Mouse (Mus musculus) liver, adult 2 months (tissue): ENCODE results near the gene Pcid2. TPM values are rescaled to one million over a fixed set of nuclear protein-coding genes. Genes with fewer than 3 reads are reported as not detected.

Experiments
- DNase-seq: peaks from one replicate; pipeline ENCODE4 v3.0.0-alpha.2; 2011; ENCODE audit warnings: low read depth, low spot score; ENCODE audit errors: extremely low read depth
- H3K27ac ChIP-seq: fragments of 200-500 bp; replicated peaks from 2 replicates; pipeline ENCODE4 v1.5.1; 2012; ENCODE audit warnings: low read depth, mild to moderate bottlenecking, control low read depth, inconsistent platforms, low read length; ENCODE audit not compliant: insufficient read depth
- H3K27me3 ChIP-seq: fragments of 200-500 bp; 2 replicates; pipeline ENCODE4 v1.6.1; 2012; ENCODE audit warnings: mild to moderate bottlenecking, moderate library complexity, low read length, inconsistent platforms; ENCODE audit not compliant: control insufficient read depth, insufficient read depth
- H3K36me3 ChIP-seq: fragments of 200-500 bp; 2 replicates; pipeline ENCODE4 v1.6.1; 2012; ENCODE audit warnings: low read length, inconsistent platforms; ENCODE audit not compliant: control insufficient read depth, insufficient read depth
- H3K4me1 ChIP-seq: fragments of 200-500 bp; 2 replicates; pipeline ENCODE4 v1.6.1; 2011; ENCODE audit warnings: low read length; ENCODE audit not compliant: control insufficient read depth, insufficient read depth
- H3K4me3 ChIP-seq: fragments of 200-500 bp; 2 replicates; pipeline ENCODE4 v1.5.1; 2011; ENCODE audit warnings: low read depth, mild to moderate bottlenecking, control low read depth, low read length, moderate library complexity; ENCODE audit not compliant: insufficient read depth
- H3K79me2 ChIP-seq: fragments of 200-500 bp; 2 replicates; pipeline ENCODE4 v1.6.1; 2012; ENCODE audit warnings: inconsistent platforms, mild to moderate bottlenecking, low read length, moderate library complexity; ENCODE audit not compliant: control insufficient read depth, insufficient read depth
- H3K9ac ChIP-seq: fragments of 200-500 bp; 2 replicates; pipeline ENCODE4 v1.6.1; 2012; ENCODE audit warnings: low read depth, mild to moderate bottlenecking, control low read depth, inconsistent platforms, low read length
- CTCF ChIP-seq: fragments of 200-500 bp; IDR thresholded peaks from 2 replicates; pipeline ENCODE4 v1.5.1; 2011; ENCODE audit warnings: low read depth, low read length, control low read depth
- POLR2A ChIP-seq: fragments of 200-500 bp; IDR thresholded peaks from 2 replicates; pipeline ENCODE4 v1.6.1; 2011; ENCODE audit warnings: low read length, control low read depth; ENCODE audit not compliant: insufficient read depth; ENCODE audit errors: extremely low read depth
- WGBS: fragments of 180-500 bp; shearing (Covaris S2); methylation state at CpG from one replicate; pipeline ENCODE4 v1.1.7; 2018; 5-methylcytosine and 5-hydroxymethylcytosine counted together
- polyA plus RNA-seq: library from polyadenylated mRNA; depleted of rRNA; stranded (reverse); fragments of >200 nt; gene quantifications from 2 replicates; pipeline ENCODE4 v1.2.3, GENCODE M21; 2012; rRNA removed
- total RNA-seq: library from RNA; depleted of rRNA; stranded (reverse); fragments of >200 nt; gene quantifications from 2 replicates; pipeline ENCODE4 v1.2.3, GENCODE M21; 2014; rRNA removed

The Pcid2 gene
- 7.0 and 11.2 TPM in 2 replicates for total RNA-seq
- polyA plus RNA-seq = 11.6 and 12.2 TPM in 2 replicates

DNA sequence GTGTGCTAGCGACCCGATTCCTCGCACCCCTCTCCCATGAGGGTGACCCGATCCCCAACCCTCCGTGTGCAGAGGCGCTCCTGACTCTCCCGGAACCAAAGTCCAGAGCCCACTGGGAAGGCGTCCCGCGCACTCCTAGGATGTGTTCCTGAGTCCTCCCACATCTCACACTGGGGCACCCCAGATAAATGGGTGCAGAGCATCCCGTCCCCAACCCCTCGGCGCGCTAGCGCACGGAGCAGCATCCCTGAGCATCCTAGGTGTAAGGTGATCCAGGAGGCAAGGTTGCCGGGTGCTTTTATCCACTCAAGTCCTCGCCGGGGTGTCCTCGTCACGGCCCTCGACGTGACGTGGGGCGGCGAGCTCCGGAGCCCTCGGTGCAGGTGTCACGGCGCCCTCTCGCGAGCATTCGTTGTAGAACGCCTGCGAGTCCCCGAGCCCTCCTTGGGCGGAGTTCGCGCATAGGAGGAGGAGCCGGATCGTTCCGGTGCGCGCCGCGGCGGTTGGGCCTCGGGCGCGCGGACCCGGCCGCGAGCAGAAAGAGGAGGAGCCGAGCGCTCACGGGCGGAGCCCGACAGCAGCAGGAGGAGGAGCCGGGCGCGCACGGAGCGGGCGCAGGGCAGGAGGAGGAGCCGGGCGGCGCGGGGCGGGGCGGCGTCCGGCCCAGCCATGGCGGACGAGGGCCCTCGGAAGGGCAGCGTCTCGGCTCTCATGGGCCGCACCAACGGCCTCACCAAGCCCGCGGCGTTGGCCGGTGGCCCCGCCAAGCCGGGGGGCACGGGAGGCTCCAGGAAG lies at the start of gene Pcid2, which contains the start of gene Cul4a:
TSS of gene Pcid2 (minus strand) at position 373 of the 795 bp plus-strand sequence.
TSS of gene Cul4a (plus strand) at position 535 of the 795 bp plus-strand sequence.
- TF ChIP-seq CTCF (peak; percentile 71), POLR2A (peak; percentile 87)
- Histone ChIP-seq H3K79me2 (peaks cover 44% of the 10 kb centered on the region), H3K27ac (peak within 1 kb of the TSS; percentile 98), H3K4me3 (peak within 1 kb of the TSS; percentile 97), H3K36me3 (peaks cover 2% of the 10 kb centered on the region), H3K4me1 (peaks cover 16% of the 10 kb centered on the region), H3K9ac (peak within 1 kb of the TSS; percentile 99), H3K27me3 (no peaks in the 10 kb centered on the region)
- DNase-seq = peak; percentile 84
- WGBS = under 1% methylated on average over 80 of the region's 87 CpGs

DNA sequence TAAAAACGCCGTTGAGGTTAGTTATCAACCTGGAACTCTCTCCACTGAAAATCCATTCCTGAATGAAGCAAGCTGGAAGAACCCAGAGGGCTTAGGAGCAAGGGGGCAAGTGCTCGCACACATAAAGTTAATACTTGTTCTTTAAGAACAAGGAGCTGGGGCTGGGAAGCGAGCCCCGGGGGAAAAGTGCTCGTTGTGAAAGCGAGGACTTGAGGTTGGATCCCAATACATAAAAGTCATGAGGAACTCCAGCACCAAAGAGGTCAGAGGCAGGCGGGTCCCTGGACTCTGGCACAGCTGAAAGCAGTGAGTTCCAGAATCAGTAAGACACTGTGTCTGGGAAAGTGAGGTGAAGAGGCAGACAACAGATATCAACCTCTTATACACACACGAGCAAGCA lies 48.8 kb upstream of the Pcid2 start:
- TF ChIP-seq POLR2A (no peak), CTCF (no peak)
- Histone ChIP-seq H3K27me3 (no peaks in the 10 kb centered on the region), H3K36me3 (peaks cover under 1% of the 10 kb centered on the region), H3K4me1 (peaks cover 3% of the 10 kb centered on the region; the same call in 1 of the 2 replicates), H3K9ac (no peak overlapping the region), H3K79me2 (0 out of 2 replicates have a peak, but pooled peaks cover under 1% of the 10 kb centered on the region), H3K27ac (no peak overlapping the region), H3K4me3 (no peak overlapping the region)
- no peak for DNase-seq
- 83% methylated on average over 9 of the region's 9 CpGs for WGBS

DNA sequence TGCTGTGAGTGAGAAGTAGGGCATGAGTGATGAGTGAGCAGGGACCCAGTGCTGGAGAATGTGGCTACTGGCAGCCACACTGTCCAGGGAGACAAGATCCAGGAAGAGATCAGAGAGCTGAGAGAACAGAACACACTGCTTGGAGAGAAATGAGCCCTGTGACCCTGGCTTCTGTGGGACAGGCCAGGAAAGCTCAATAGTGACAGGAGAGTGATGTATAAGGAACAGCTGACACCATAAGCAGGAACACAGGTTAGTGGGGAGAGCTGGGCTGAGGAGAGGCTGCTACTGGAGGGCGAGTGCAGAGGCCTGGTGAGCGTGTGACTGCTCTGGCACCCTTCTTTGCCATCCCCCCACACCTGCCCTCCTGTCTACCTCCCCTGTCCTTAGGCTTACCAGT lies 45.7 kb upstream of the Pcid2 start:
- no peaks in the 10 kb centered on the region for H3K79me2 ChIP-seq
- no peak overlapping the region for H3K27ac ChIP-seq
- TF ChIP-seq POLR2A (no peak), CTCF (no peak)
- H3K4me1 ChIP-seq = no peaks in the 10 kb centered on the region
- WGBS = 84% methylated on average over 2 of the region's 2 CpGs
- DNase-seq = no peak
- no peak overlapping the region for H3K4me3 ChIP-seq
- no peak overlapping the region for H3K9ac ChIP-seq
- peaks cover 25% of the 10 kb centered on the region for H3K36me3 ChIP-seq
- H3K27me3 ChIP-seq = no peaks in the 10 kb centered on the region

DNA sequence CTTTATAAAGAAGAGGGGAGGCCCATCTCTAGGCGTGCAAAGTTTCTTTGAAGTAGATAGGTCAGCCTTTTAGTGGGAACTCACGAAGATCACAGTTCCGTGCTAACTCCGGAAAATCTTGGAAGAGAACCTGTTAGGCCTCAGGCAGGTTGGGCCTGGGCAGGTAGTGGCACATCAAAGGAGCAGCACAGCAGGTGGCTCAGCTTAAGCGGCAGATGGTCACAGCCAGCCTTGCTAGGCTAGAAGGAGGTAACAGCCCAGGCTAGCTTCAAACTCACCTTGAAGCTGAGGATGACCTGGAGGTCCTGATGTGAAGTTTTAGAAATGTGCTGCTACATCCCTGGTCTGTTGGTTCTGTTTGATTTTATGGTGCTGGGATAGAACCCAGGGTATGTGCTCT lies 44.6 kb upstream of the Pcid2 start:
- Histone ChIP-seq H3K36me3 (peaks cover 32% of the 10 kb centered on the region), H3K27ac (no peak overlapping the region), H3K4me3 (no peak overlapping the region), H3K79me2 (no peaks in the 10 kb centered on the region), H3K4me1 (no peaks in the 10 kb centered on the region), H3K9ac (no peak overlapping the region), H3K27me3 (no peaks in the 10 kb centered on the region)
- TF ChIP-seq CTCF (no peak), POLR2A (no peak)
- WGBS = 92% methylated on average over 5 of the region's 5 CpGs
- no peak for DNase-seq

DNA sequence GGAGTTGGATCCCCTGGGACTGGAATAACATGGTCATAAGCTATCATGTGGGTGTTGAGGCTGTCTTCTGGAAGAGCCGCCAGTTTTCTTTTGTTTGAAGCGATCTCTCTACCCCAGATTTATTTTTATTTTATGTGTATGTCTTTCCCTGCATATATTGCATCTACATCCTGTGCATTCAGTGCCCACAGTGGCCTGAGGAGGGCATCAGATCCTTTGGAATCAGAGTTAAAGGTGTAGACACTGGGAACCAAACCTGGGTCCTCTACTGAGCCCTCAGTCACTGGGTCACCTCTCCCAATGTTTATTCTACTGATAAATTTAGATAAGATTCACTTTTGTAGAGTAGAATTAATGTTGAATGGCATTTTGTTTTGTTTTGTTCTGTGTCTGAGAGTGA lies 44.0 kb upstream of the Pcid2 start:
- Histone ChIP-seq H3K4me1 (no peaks in the 10 kb centered on the region), H3K79me2 (no peaks in the 10 kb centered on the region), H3K9ac (no peak overlapping the region), H3K36me3 (peaks cover 36% of the 10 kb centered on the region), H3K4me3 (no peak overlapping the region), H3K27me3 (no peaks in the 10 kb centered on the region), H3K27ac (no peak overlapping the region)
- TF ChIP-seq POLR2A (no peak), CTCF (no peak; the same call in 1 of the 2 replicates)
- DNase-seq = no peak
- WGBS = 95% methylated on average over 2 of the region's 2 CpGs

DNA sequence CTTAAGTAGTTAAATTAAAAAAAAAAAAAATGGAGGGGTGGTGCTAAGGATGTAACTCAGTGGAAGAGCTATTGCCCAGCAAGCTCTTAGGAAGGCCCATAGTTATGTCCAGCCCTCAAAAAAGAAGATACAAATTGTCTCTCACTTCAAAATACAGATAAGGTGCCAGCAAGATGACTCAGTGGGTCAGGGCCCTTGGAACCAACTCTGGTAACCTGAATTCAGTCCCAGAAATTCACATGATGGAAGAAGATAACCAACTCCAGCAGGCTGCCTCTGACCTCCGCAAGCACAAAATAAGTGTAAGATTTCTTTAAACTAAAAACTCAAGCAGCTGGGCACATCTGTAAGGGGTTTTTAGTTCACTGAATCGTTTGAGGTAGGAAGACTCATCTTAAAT lies 43.2 kb upstream of the Pcid2 start:
- H3K36me3 ChIP-seq = peaks cover 42% of the 10 kb centered on the region
- no peak for TF ChIP-seq POLR2A
- no peak for TF ChIP-seq CTCF
- H3K79me2 ChIP-seq = no peaks in the 10 kb centered on the region
- 92% methylated on average over 2 of the region's 2 CpGs for WGBS
- H3K27ac ChIP-seq = no peak overlapping the region
- H3K4me3 ChIP-seq = no peak overlapping the region
- H3K27me3 ChIP-seq = no peaks in the 10 kb centered on the region
- H3K9ac ChIP-seq = no peak overlapping the region
- H3K4me1 ChIP-seq = no peaks in the 10 kb centered on the region
- no peak for DNase-seq
